In the genomic region with DNA sequence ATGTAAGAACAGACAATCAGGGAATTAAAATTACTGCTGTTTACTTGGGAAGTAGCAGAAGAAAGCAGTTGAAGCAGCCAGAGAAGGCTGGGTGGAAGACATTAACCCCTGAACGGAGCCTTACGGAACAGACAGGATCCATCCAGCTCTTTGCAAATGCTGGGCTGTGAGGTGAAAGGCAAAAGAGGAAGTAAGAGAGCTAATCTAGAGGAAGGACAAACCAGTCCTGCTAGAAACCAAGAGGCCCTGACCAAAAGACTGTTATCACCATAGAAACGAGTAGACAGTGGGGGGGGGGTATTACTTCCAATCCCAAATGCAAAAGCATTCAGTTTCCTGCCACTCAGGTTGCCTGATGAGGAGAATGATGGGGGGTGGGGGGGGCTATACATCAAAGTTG, we compare ENCODE assay signal across 10 mouse cellular contexts. TPM values are rescaled to one million over a fixed set of nuclear protein-coding genes. Genes with fewer than 3 reads are reported as not detected.
DNase-seq lines count a peak whose midpoint lies in the region; ATAC-seq and TF ChIP-seq lines count a peak whose summit lies in the region.
"Had no signal": no experiment of that assay in that cellular context is flagged by ENCODE, and none has a peak within 500 bp of the region (broad histone marks: within the 10 kb centered on the region; RNA-seq: fewer than 3 reads in every experiment).

No protein-coding gene starts in this region.

- peak; percentile 54 for DNase-seq in intestine, embryonic 14.5 days (ENCODE audit: low spot score)
- peak; percentile 43 for DNase-seq in G1E (ENCODE audit: low spot score)
- DNase-seq in right cerebral cortex, postnatal 14 days, result no peak
- DNase-seq in urinary bladder, adult 18-20 months (ENCODE audit: low spot score in 2 of 2), result no peak
- DNase-seq: kidney, postnatal 36 days had no signal

- no peak overlapping the region for H3K4me3 ChIP-seq in intestine, embryonic 14.5 days (ENCODE audit: low read depth, low read length)
- no peak overlapping the region for H3K4me3 ChIP-seq in intestine, postnatal 0 days (ENCODE audit: low read depth, low read length)
- H3K4me3 ChIP-seq in G1E (ENCODE audit: low read depth, low read length), result peak overlapping the region; percentile 56; the same call in 1 of the 2 replicates
- H3K4me3 ChIP-seq in forebrain, embryonic 16.5 days (replicated peaks; ENCODE audit: low read length), result no peak overlapping the region
- H3K4me3 ChIP-seq: embryonic facial prominence, embryonic 12.5 days had no signal

- H3K36me3 ChIP-seq in intestine, embryonic 14.5 days (ENCODE audit: control insufficient read depth, insufficient read depth, low read length), result no peaks in the 10 kb centered on the region
- H3K36me3 ChIP-seq in intestine, postnatal 0 days (ENCODE audit: control insufficient read depth, insufficient read depth), result no peaks in the 10 kb centered on the region
- peaks cover 9% of the 10 kb centered on the region for H3K36me3 ChIP-seq in G1E (replicated peaks)
- H3K36me3 ChIP-seq in forebrain, embryonic 16.5 days (ENCODE audit: control insufficient read depth, insufficient read depth), result no peaks in the 10 kb centered on the region
- H3K36me3 ChIP-seq: embryonic facial prominence, embryonic 12.5 days had no signal

- no peaks in the 10 kb centered on the region for H3K27me3 ChIP-seq in intestine, embryonic 14.5 days (replicated peaks; ENCODE audit: control insufficient read depth, insufficient read depth, low read length)
- no peaks in the 10 kb centered on the region for H3K27me3 ChIP-seq in intestine, postnatal 0 days (replicated peaks; ENCODE audit: control insufficient read depth, insufficient read depth, low read length)
- no peaks in the 10 kb centered on the region for H3K27me3 ChIP-seq in G1E (ENCODE audit: insufficient read depth, low read length)
- H3K27me3 ChIP-seq in forebrain, embryonic 16.5 days (replicated peaks; ENCODE audit: control insufficient read depth, insufficient read depth, low read length), result no peaks in the 10 kb centered on the region
- H3K27me3 ChIP-seq: embryonic facial prominence, embryonic 12.5 days had no signal

- 0 out of 2 replicates have a peak overlapping the region, but pooled peaks have one; percentile 5 for H3K4me2 ChIP-seq in intestine, embryonic 14.5 days (ENCODE audit: low read length)
- H3K4me2 ChIP-seq in intestine, postnatal 0 days (replicated peaks; ENCODE audit: low read depth), result no peak overlapping the region
- peak overlapping the region; percentile 34 for H3K4me2 ChIP-seq in forebrain, embryonic 16.5 days (ENCODE audit: low read length)
- H3K4me2 ChIP-seq: embryonic facial prominence, embryonic 12.5 days had no signal

- no peak for TF ChIP-seq CTCF in intestine, postnatal 0 days (IDR thresholded peaks at IDR 0.05; ENCODE audit: low read depth)
- no peak for TF ChIP-seq CTCF in G1E (IDR thresholded peaks at IDR 0.05; ENCODE audit: low read depth, low read length)

- H3K27ac ChIP-seq in intestine, embryonic 14.5 days (ENCODE audit: low read depth), result no peak overlapping the region
- no peak overlapping the region for H3K27ac ChIP-seq in intestine, postnatal 0 days (ENCODE audit: low read depth, low read length)
- peak overlapping the region; percentile 28; the same call in 1 of the 2 replicates for H3K27ac ChIP-seq in forebrain, embryonic 16.5 days (ENCODE audit: low read length)
- H3K27ac ChIP-seq: embryonic facial prominence, embryonic 12.5 days had no signal

- H3K4me1 ChIP-seq in intestine, embryonic 14.5 days (replicated peaks; ENCODE audit: control insufficient read depth, insufficient read depth, low read length), result peaks cover 17% of the 10 kb centered on the region
- H3K4me1 ChIP-seq in intestine, postnatal 0 days (replicated peaks; ENCODE audit: control insufficient read depth, insufficient read depth, low read length), result no peaks in the 10 kb centered on the region; the same call in 1 of the 2 replicates
- H3K4me1 ChIP-seq in G1E (ENCODE audit: insufficient read depth, low read depth, low read length), result peaks cover 83% of the 10 kb centered on the region
- H3K4me1 ChIP-seq in forebrain, embryonic 16.5 days (replicated peaks; ENCODE audit: control insufficient read depth, insufficient read depth, low read length), result peaks cover 69% of the 10 kb centered on the region

- no peak for ATAC-seq in intestine, embryonic 14.5 days (replicated peaks; ENCODE audit: low FRiP score, low TSS enrichment, low read depth)
- ATAC-seq in intestine, postnatal 0 days, result no peak
- ATAC-seq in G1E (ENCODE audit: extremely low read depth, insufficient number of reproducible peaks, low FRiP score, poor library complexity, severe bottlenecking), result peak; percentile 62
- no peak for ATAC-seq in forebrain, embryonic 16.5 days
- ATAC-seq in megakaryocyte-erythroid progenitor cell, adult 5-6 weeks (replicated peaks; ENCODE audit: low FRiP score, low TSS enrichment, poor library complexity, severe bottlenecking), result peak; percentile 69
- ATAC-seq in erythroid progenitor cell, adult 5-6 weeks (replicated peaks; ENCODE audit: low FRiP score, poor library complexity, severe bottlenecking), result no peak

- H3K9me3 ChIP-seq in intestine, embryonic 14.5 days (ENCODE audit: control insufficient read depth, low read length), result no peaks in the 10 kb centered on the region
- H3K9me3 ChIP-seq in intestine, postnatal 0 days (ENCODE audit: control insufficient read depth), result no peaks in the 10 kb centered on the region
- no peaks in the 10 kb centered on the region for H3K9me3 ChIP-seq in G1E (replicated peaks)
- no peaks in the 10 kb centered on the region for H3K9me3 ChIP-seq in forebrain, embryonic 16.5 days (ENCODE audit: control insufficient read depth, low read length)
- H3K9me3 ChIP-seq: embryonic facial prominence, embryonic 12.5 days had no signal

- H3K9ac ChIP-seq in intestine, embryonic 14.5 days (ENCODE audit: low read length), result no peak overlapping the region
- no peak overlapping the region for H3K9ac ChIP-seq in intestine, postnatal 0 days (ENCODE audit: low read depth, low read length)
- no peak overlapping the region for H3K9ac ChIP-seq in forebrain, embryonic 16.5 days (replicated peaks; ENCODE audit: low read depth, low read length)
- H3K9ac ChIP-seq: embryonic facial prominence, embryonic 12.5 days had no signal

- WGBS in intestine, embryonic 14.5 days, result 43% methylated on average over 3 of the region's 3 CpGs
- WGBS in intestine, postnatal 0 days, result 41% methylated on average over 3 of the region's 3 CpGs
- WGBS in forebrain, embryonic 16.5 days, result 11% methylated on average over 3 of the region's 3 CpGs

RNA-seq across cellular contexts. Expression of a gene that starts 6.6 kb away (rescaled TPM):
- polyA plus RNA-seq in intestine, embryonic 14.5 days (2014; fragmentation: Nextera tagmentation; extraction: Ambion mirVana), result 74.0 and 76.2 TPM in 2 replicates
- polyA plus RNA-seq in intestine, postnatal 0 days (2015; fragmentation: Nextera tagmentation; extraction: Ambion mirVana), result 22.2 and 22.6 TPM in 2 replicates
- total RNA-seq in G1E (2014; fragmentation: Nextera tagmentation) (85.9 and 90.4 TPM in 2 replicates), G1E (2017) (280 and 293 TPM in 2 replicates)
- polyA plus RNA-seq in G1E (2012), result 3.4 and 4.3 TPM in 2 replicates
- polyA plus RNA-seq in forebrain, embryonic 16.5 days (2015; fragmentation: Nextera tagmentation; extraction: Ambion mirVana), result 491 and 498 TPM in 2 replicates
- 1.2 and 11.6 TPM in 2 replicates for total RNA-seq in megakaryocyte-erythroid progenitor cell, adult 5-6 weeks (2014; fragmentation: Nextera tagmentation)
- 5.7 and 11.8 TPM in 2 replicates for total RNA-seq in megakaryocyte-erythroid progenitor cell, adult 5-6 weeks (2017)
- 18.4 and 21.4 TPM in 2 replicates for total RNA-seq in erythroid progenitor cell, adult 5-6 weeks (2015; ENCODE audit: low replicate concordance)
- 4.6 and 6.6 TPM in 2 replicates for total RNA-seq in erythroid progenitor cell, adult 5-6 weeks (2017; ENCODE audit: low replicate concordance)

Comparison
In these comparisons a context has a peak if more than half of its experiments do, and no peak if none do; other contexts are left out.
1. ATAC-seq: peak in G1E (single experiment) and megakaryocyte-erythroid progenitor cell, adult 5-6 weeks (single experiment); none in intestine, embryonic 14.5 days (single experiment), intestine, postnatal 0 days (single experiment), forebrain, embryonic 16.5 days (single experiment) and erythroid progenitor cell, adult 5-6 weeks (single experiment).
2. DNase-seq: peak in intestine, embryonic 14.5 days (single experiment) and G1E (single experiment); none in right cerebral cortex, postnatal 14 days (single experiment) and urinary bladder, adult 18-20 months (0 of 2).